Mouse (Mus musculus) limb, embryonic 15.5 days (tissue): Measurements from ENCODE around the gene Dnm3. TPM values are rescaled to one million over a fixed set of nuclear protein-coding genes. Genes with fewer than 3 reads are reported as not detected.

Experiments used
- ATAC-seq: fragments of 200-750 bp; cut with Nextera tagmentation; 2 replicates; pipeline ENCODE4 v1.8.0; 2017; ENCODE audit warnings: low read depth, moderate TSS enrichment; ENCODE audit not compliant: insufficient number of reproducible peaks, low FRiP score, low TSS enrichment
- H3K27ac ChIP-seq: fragments of 300-500 bp; sonication (generic); 2 replicates; pipeline ENCODE4 v1.5.1; 2015; ENCODE audit warnings: moderate library complexity, mild to moderate bottlenecking, inconsistent platforms
- H3K27me3 ChIP-seq: fragments of 300-500 bp; sonication (generic); 2 replicates; pipeline ENCODE4 v1.6.1; 2015; ENCODE audit warnings: inconsistent platforms
- H3K36me3 ChIP-seq: fragments of 300-500 bp; sonication (generic); 2 replicates; pipeline ENCODE4 v1.6.1; 2015; ENCODE audit warnings: inconsistent platforms
- H3K4me1 ChIP-seq: fragments of 300-500 bp; sonication (generic); 2 replicates; pipeline ENCODE4 v1.6.1; 2015; ENCODE audit warnings: inconsistent platforms
- H3K4me2 ChIP-seq: fragments of 300-500 bp; sonication (generic); 2 replicates; pipeline ENCODE4 v1.6.1; 2015; ENCODE audit warnings: mild to moderate bottlenecking, inconsistent platforms
- H3K4me3 ChIP-seq: fragments of 300-500 bp; sonication (generic); 2 replicates; pipeline ENCODE4 v1.5.1; 2015; ENCODE audit warnings: mild to moderate bottlenecking, inconsistent platforms
- H3K9ac ChIP-seq: fragments of 300-500 bp; sonication (generic); 2 replicates; pipeline ENCODE4 v1.6.1; 2015; ENCODE audit warnings: inconsistent platforms
- H3K9me3 ChIP-seq: fragments of 300-500 bp; sonication (generic); 2 replicates; pipeline ENCODE4 v1.6.1; 2016; ENCODE audit warnings: inconsistent platforms
- whole genome bisulfite sequencing: fragments of 180-500 bp; shearing (Covaris S2); methylation state at CpG from one replicate; pipeline ENCODE4 v1.1.7; 2015; 5-methylcytosine and 5-hydroxymethylcytosine counted together
- polyA plus RNA-seq: library from polyadenylated mRNA; unstranded; fragments of >200 nt; fragmentation: Nextera tagmentation; extraction: Ambion mirVana; gene quantifications from 2 replicates; pipeline ENCODE4 v1.2.1, GENCODE M21; 2015

Gene Dnm3
- polyA plus RNA-seq, 1 experiment from 2014 or later: 23.6 TPM

GRCm38 (mm10) chr1:162188744-162189143 is 289.1 kb downstream of the Dnm3 start:
- ATAC-seq: no peak
- H3K36me3 ChIP-seq: no peaks in the 10 kb centered on the region
- H3K9ac ChIP-seq: no peak overlapping the region
- no peak overlapping the region for H3K4me2 ChIP-seq
- H3K27me3 ChIP-seq: no peaks in the 10 kb centered on the region
- peaks cover 39% of the 10 kb centered on the region for H3K4me1 ChIP-seq
- no peak overlapping the region for H3K4me3 ChIP-seq
- H3K27ac ChIP-seq: peak overlapping the region; percentile 95; the same call in 1 of the 2 replicates
- H3K9me3 ChIP-seq: no peaks in the 10 kb centered on the region
- 83% methylated on average over 4 of the region's 4 CpGs for WGBS

GRCm38 (mm10) chr1:162187352-162188120 is 290.3 kb downstream of the Dnm3 start:
- peak; percentile 41; the same call in 1 of the 2 replicates for ATAC-seq
- no peaks in the 10 kb centered on the region for H3K27me3 ChIP-seq
- H3K9ac ChIP-seq: no peak overlapping the region
- peaks cover 49% of the 10 kb centered on the region for H3K4me1 ChIP-seq
- H3K4me3 ChIP-seq: no peak overlapping the region
- no peaks in the 10 kb centered on the region for H3K9me3 ChIP-seq
- H3K27ac ChIP-seq: peak overlapping the region; percentile 95
- H3K36me3 ChIP-seq: no peaks in the 10 kb centered on the region
- 17% methylated on average over 8 of the region's 8 CpGs for WGBS
- peak overlapping the region; percentile 25; the same call in 1 of the 2 replicates for H3K4me2 ChIP-seq

GRCm38 (mm10) chr1:162186470-162187351 is 291.1 kb downstream of the Dnm3 start:
- no peaks in the 10 kb centered on the region for H3K9me3 ChIP-seq
- no peak overlapping the region for H3K4me3 ChIP-seq
- peaks cover 51% of the 10 kb centered on the region for H3K4me1 ChIP-seq
- peak overlapping the region; percentile 25; the same call in 1 of the 2 replicates for H3K4me2 ChIP-seq
- WGBS: 11% methylated on average over 7 of the region's 7 CpGs
- H3K9ac ChIP-seq: no peak overlapping the region
- ATAC-seq: peak; percentile 59
- H3K27me3 ChIP-seq: no peaks in the 10 kb centered on the region
- no peaks in the 10 kb centered on the region for H3K36me3 ChIP-seq
- H3K27ac ChIP-seq: peak overlapping the region; percentile 95

GRCm38 (mm10) chr1:162184003-162184748 is 293.7 kb downstream of the Dnm3 start:
- H3K9ac ChIP-seq: no peak overlapping the region
- H3K36me3 ChIP-seq: no peaks in the 10 kb centered on the region
- H3K9me3 ChIP-seq: no peaks in the 10 kb centered on the region
- 21% methylated on average over 14 of the region's 14 CpGs for WGBS
- peak overlapping the region; percentile 93 for H3K27ac ChIP-seq
- no peaks in the 10 kb centered on the region for H3K27me3 ChIP-seq
- no peak overlapping the region for H3K4me3 ChIP-seq
- peaks cover 67% of the 10 kb centered on the region for H3K4me1 ChIP-seq
- ATAC-seq: peak; percentile 70
- 0 out of 2 replicates have a peak overlapping the region, but pooled peaks have one; percentile 5 for H3K4me2 ChIP-seq

- ATAC-seq: no peak
- WGBS: 28% methylated on average over 3 of the region's 3 CpGs
- Histone ChIP-seq H3K36me3 (no peaks in the 10 kb centered on the region), H3K4me2 (no peak overlapping the region), H3K27me3 (no peaks in the 10 kb centered on the region), H3K9me3 (no peaks in the 10 kb centered on the region), H3K27ac (peak overlapping the region; percentile 93), H3K4me1 (peaks cover 66% of the 10 kb centered on the region), H3K9ac (no peak overlapping the region), H3K4me3 (no peak overlapping the region)
These were observed 294.4 kb downstream of the Dnm3 start for GRCm38 (mm10) chr1:162183438-162183837.

GRCm38 (mm10) chr1:162181187-162181975 is 296.5 kb downstream of the Dnm3 start:
- WGBS: 56% methylated on average over 7 of the region's 7 CpGs
- Histone ChIP-seq H3K4me3 (no peak overlapping the region), H3K27me3 (no peaks in the 10 kb centered on the region), H3K9me3 (no peaks in the 10 kb centered on the region), H3K4me1 (peaks cover 49% of the 10 kb centered on the region), H3K36me3 (no peaks in the 10 kb centered on the region), H3K27ac (peak overlapping the region; percentile 69), H3K9ac (no peak overlapping the region), H3K4me2 (no peak overlapping the region)
- no peak for ATAC-seq

- 40% methylated on average over 7 of the region's 7 CpGs for WGBS
- Histone ChIP-seq H3K4me1 (peaks cover 40% of the 10 kb centered on the region), H3K9me3 (no peaks in the 10 kb centered on the region), H3K27ac (peak overlapping the region; percentile 50; the same call in 1 of the 2 replicates), H3K9ac (no peak overlapping the region), H3K27me3 (no peaks in the 10 kb centered on the region), H3K4me3 (no peak overlapping the region), H3K4me2 (no peak overlapping the region), H3K36me3 (no peaks in the 10 kb centered on the region)
- ATAC-seq: no peak
These were observed 297.4 kb downstream of the Dnm3 start for GRCm38 (mm10) chr1:162180451-162180850.

- Histone ChIP-seq H3K27me3 (no peaks in the 10 kb centered on the region), H3K9ac (no peak overlapping the region), H3K4me1 (peaks cover 35% of the 10 kb centered on the region), H3K9me3 (no peaks in the 10 kb centered on the region), H3K4me3 (no peak overlapping the region), H3K27ac (peak overlapping the region; percentile 57), H3K36me3 (no peaks in the 10 kb centered on the region), H3K4me2 (no peak overlapping the region)
- 76% methylated on average over 4 of the region's 4 CpGs for WGBS
- no peak for ATAC-seq
These were observed 298.4 kb downstream of the Dnm3 start for GRCm38 (mm10) chr1:162179401-162179800.

GRCm38 (mm10) chr1:162172806-162173205 is 305.0 kb downstream of the Dnm3 start:
- H3K4me2 ChIP-seq: no peak overlapping the region
- H3K27me3 ChIP-seq: no peaks in the 10 kb centered on the region
- ATAC-seq: no peak
- 59% methylated on average over 6 of the region's 6 CpGs for WGBS
- H3K27ac ChIP-seq: no peak overlapping the region
- H3K9me3 ChIP-seq: no peaks in the 10 kb centered on the region
- no peak overlapping the region for H3K9ac ChIP-seq
- no peaks in the 10 kb centered on the region for H3K36me3 ChIP-seq
- no peak overlapping the region for H3K4me3 ChIP-seq
- H3K4me1 ChIP-seq: no peaks in the 10 kb centered on the region

- ATAC-seq: 0 out of 2 replicates have a peak, but pooled peaks have one; percentile 74
- H3K9ac ChIP-seq: no peak overlapping the region
These were observed 313.9 kb downstream of the Dnm3 start for GRCm38 (mm10) chr1:162163687-162164484.

More at GRCm38 (mm10) chr1:162163687-162164484, 313.9 kb downstream of the Dnm3 start:
- Histone ChIP-seq H3K4me2 (no peak overlapping the region), H3K4me3 (no peak overlapping the region), H3K9me3 (no peaks in the 10 kb centered on the region), H3K27me3 (no peaks in the 10 kb centered on the region), H3K27ac (peak overlapping the region; percentile 77), H3K4me1 (peaks cover 20% of the 10 kb centered on the region; the same call in 1 of the 2 replicates), H3K36me3 (no peaks in the 10 kb centered on the region)
- 46% methylated on average over 7 of the region's 7 CpGs for WGBS
